Mouse (Mus musculus): ENCODE results near the gene Rapgef2.

DNA sequence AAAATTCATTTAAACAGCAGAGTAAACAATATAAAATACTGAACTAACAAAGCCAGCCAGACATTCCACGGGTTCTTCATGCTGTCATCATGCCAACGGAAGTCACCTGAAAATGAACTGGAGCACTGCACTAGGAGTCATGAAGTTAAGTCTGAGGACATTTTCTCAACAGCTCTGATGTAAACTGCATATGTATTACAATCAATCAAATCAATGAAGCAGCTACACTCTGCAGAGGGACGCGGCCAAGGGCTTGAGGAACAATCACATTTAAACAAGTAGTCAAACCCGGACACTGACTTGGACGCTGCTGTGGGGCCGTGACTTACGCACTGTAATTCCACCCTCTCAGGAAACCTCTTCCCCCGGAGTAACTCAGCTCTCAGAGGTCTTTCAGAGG lies 82.1 kb downstream of the Rapgef2 start:
- TF ChIP-seq CTCF (conservative IDR thresholded peaks at IDR 0.05; ENCODE audit: low read length) (no peak), POU5F1 (IDR thresholded peaks at IDR 0.05; ENCODE audit: borderline replicate concordance, low read length) (no peak), NANOG (IDR thresholded peaks at IDR 0.05; ENCODE audit: borderline replicate concordance, low read length) (no peak)

Measured in E14TG2a.4 (cell line).